ENCODE assay signal across 20 mouse cellular contexts in the genomic region with DNA sequence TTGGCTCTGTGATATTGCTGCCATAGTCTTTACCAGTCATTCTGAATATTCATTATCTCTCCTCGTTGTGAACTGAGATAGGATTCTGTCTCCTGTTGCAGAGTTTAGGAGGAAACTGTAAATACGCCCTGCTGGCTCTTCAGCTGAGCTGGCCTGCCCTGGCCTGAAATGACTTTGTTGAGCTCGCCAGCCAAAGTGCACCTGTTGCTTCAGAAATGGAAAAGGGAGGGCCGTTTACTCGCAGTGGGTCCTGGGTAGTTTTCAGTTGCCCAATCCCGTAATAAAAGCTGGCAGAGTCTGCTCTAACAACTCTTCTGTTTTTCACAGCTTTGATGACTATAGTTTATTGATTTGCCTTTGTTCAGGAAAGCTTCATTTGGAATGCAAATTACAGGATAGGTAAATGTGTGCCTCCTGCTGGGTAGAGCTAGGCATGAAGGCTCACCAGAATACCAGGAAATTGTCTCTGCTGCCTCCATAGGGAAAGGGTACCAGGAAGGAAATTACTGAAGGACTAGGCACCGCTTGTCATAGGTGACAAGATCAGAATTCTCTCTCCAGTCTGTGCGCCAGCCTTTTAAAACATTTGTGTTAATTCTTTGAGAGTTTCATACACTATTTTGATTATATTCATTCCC. TPM values are rescaled to one million over a fixed set of nuclear protein-coding genes. Genes with fewer than 3 reads are reported as not detected.
DNase-seq lines count a peak whose midpoint lies in the region; ATAC-seq and TF ChIP-seq lines count a peak whose summit lies in the region.
"Had no signal": no experiment of that assay in that cellular context is flagged by ENCODE, and none has a peak within 500 bp of the region (broad histone marks: within the 10 kb centered on the region; RNA-seq: fewer than 3 reads in every experiment).

No protein-coding gene starts in this region.

- 0 out of 2 replicates have a peak overlapping the region, but pooled peaks have one; percentile 11 for H3K27ac ChIP-seq in forebrain, embryonic 13.5 days
- no peak overlapping the region for H3K27ac ChIP-seq in forebrain, embryonic 16.5 days (ENCODE audit: low read length)
- H3K27ac ChIP-seq in kidney, adult 2 months (ENCODE audit: insufficient read depth, low read depth, low read length) = no peak overlapping the region
- H3K27ac ChIP-seq: hindbrain, embryonic 15.5 days; left cerebral cortex, adult 2 months; limb, embryonic 12.5 days had no signal

- ATAC-seq in forebrain, embryonic 13.5 days = no peak
- ATAC-seq in forebrain, embryonic 16.5 days = no peak

- H3K4me3 ChIP-seq in forebrain, embryonic 13.5 days = no peak overlapping the region
- H3K4me3 ChIP-seq in forebrain, embryonic 16.5 days (replicated peaks; ENCODE audit: low read length) = no peak overlapping the region
- no peak overlapping the region for H3K4me3 ChIP-seq in kidney, adult 2 months (ENCODE audit: insufficient read depth, low read depth, low read length)
- H3K4me3 ChIP-seq: hindbrain, embryonic 15.5 days; left cerebral cortex, adult 2 months; limb, embryonic 12.5 days had no signal

- no peaks in the 10 kb centered on the region for H3K27me3 ChIP-seq in forebrain, embryonic 13.5 days
- H3K27me3 ChIP-seq in forebrain, embryonic 16.5 days (replicated peaks; ENCODE audit: control insufficient read depth, insufficient read depth, low read length) = no peaks in the 10 kb centered on the region
- no peaks in the 10 kb centered on the region for H3K27me3 ChIP-seq in kidney, adult 2 months (replicated peaks; ENCODE audit: control insufficient read depth, insufficient read depth, low read length)
- H3K27me3 ChIP-seq: hindbrain, embryonic 15.5 days; limb, embryonic 12.5 days had no signal

- TF ChIP-seq CTCF in kidney, adult 2 months (conservative IDR thresholded peaks at IDR 0.05; ENCODE audit: insufficient read depth, insufficient read length, low read depth, low read length) = no peak

- H3K4me1 ChIP-seq in forebrain, embryonic 13.5 days = 0 out of 2 replicates have a peak, but pooled peaks cover 8% of the 10 kb centered on the region
- peaks cover 4% of the 10 kb centered on the region for H3K4me1 ChIP-seq in forebrain, embryonic 16.5 days (replicated peaks; ENCODE audit: control insufficient read depth, insufficient read depth, low read length)
- H3K4me1 ChIP-seq in kidney, adult 2 months (ENCODE audit: control insufficient read depth, insufficient read depth, low read length) = no peaks in the 10 kb centered on the region; the same call in 1 of the 2 replicates

- H3K36me3 ChIP-seq in forebrain, embryonic 13.5 days (ENCODE audit: poor library complexity, severe bottlenecking) = peaks cover 32% of the 10 kb centered on the region
- no peaks in the 10 kb centered on the region for H3K36me3 ChIP-seq in forebrain, embryonic 16.5 days (ENCODE audit: control insufficient read depth, insufficient read depth)
- H3K36me3 ChIP-seq in kidney, adult 2 months (ENCODE audit: control insufficient read depth, insufficient read depth, low read length) = no peaks in the 10 kb centered on the region

- 66% methylated on average over 8 of the region's 8 CpGs for WGBS in forebrain, embryonic 13.5 days
- WGBS in forebrain, embryonic 16.5 days = 64% methylated on average over 8 of the region's 8 CpGs
- 52% methylated on average over 8 of the region's 8 CpGs for WGBS in kidney, adult 2 months

- no peak overlapping the region for H3K4me2 ChIP-seq in forebrain, embryonic 13.5 days
- H3K4me2 ChIP-seq in forebrain, embryonic 16.5 days (ENCODE audit: low read length) = no peak overlapping the region
- H3K4me2 ChIP-seq: hindbrain, embryonic 15.5 days; limb, embryonic 12.5 days; lung, embryonic 14.5 days; midbrain, embryonic 11.5 days had no signal

- H3K9ac ChIP-seq in forebrain, embryonic 13.5 days = no peak overlapping the region
- H3K9ac ChIP-seq in forebrain, embryonic 16.5 days (replicated peaks; ENCODE audit: low read depth, low read length) = no peak overlapping the region
- H3K9ac ChIP-seq: hindbrain, embryonic 15.5 days; limb, embryonic 12.5 days; lung, embryonic 14.5 days had no signal

- no peaks in the 10 kb centered on the region for H3K9me3 ChIP-seq in forebrain, embryonic 13.5 days (replicated peaks)
- H3K9me3 ChIP-seq in forebrain, embryonic 16.5 days (ENCODE audit: control insufficient read depth, low read length) = no peaks in the 10 kb centered on the region
- H3K9me3 ChIP-seq: hindbrain, embryonic 15.5 days; limb, embryonic 12.5 days had no signal

- DNase-seq in lung, adult 18-20 months = peak; percentile 43 to 67
- no peak for DNase-seq in lung, postnatal 14 days
- DNase-seq in lung, postnatal 10 days = peak; percentile 37
- DNase-seq in left cerebral cortex, adult 8-10 months (ENCODE audit: low spot score in 2 of 2) = no peak
- DNase-seq in kidney, adult 2 months = no peak
- no peak for DNase-seq in Muller cell, postnatal 12 days (ENCODE audit: inconsistent ontology term)
- DNase-seq: B cell, adult 2 months; cerebellum, postnatal 10 days; heart, postnatal 10 days; kidney, adult 9 months; lung, embryonic 14.5 days; retina, postnatal 1 day had no signal

- TF ChIP-seq POLR2A in kidney, adult 2 months (IDR thresholded peaks at IDR 0.05; ENCODE audit: low read depth, low read length) = no peak

RNA-seq across cellular contexts. Expression of a gene that starts 30.3 kb away (rescaled TPM):
- 13.5 and 13.9 TPM in 2 replicates for polyA plus RNA-seq in forebrain, embryonic 13.5 days (2015; fragmentation: Nextera tagmentation; extraction: Ambion mirVana)
- polyA plus RNA-seq in forebrain, embryonic 16.5 days (2015; fragmentation: Nextera tagmentation; extraction: Ambion mirVana) = 19.5 and 22.6 TPM in 2 replicates
- 100 to 1,000 TPM; 273 to 299 (median 284) TPM for total RNA-seq in left cerebral cortex, adult 8-10 months (2022)
- polyA plus RNA-seq in kidney, adult 2 months (2012; rRNA removed) = 30.2 and 34.2 TPM in 2 replicates

RNA-seq across cellular contexts. Expression of a gene that starts 50.6 kb away (rescaled TPM):
- not detected in 2 replicates for polyA plus RNA-seq in forebrain, embryonic 13.5 days (2015; fragmentation: Nextera tagmentation; extraction: Ambion mirVana)
- 0.16 TPM in 1 of 2 replicates, not detected in the other for polyA plus RNA-seq in forebrain, embryonic 16.5 days (2015; fragmentation: Nextera tagmentation; extraction: Ambion mirVana)
- total RNA-seq in left cerebral cortex, adult 8-10 months (2022) = not detected
- polyA plus RNA-seq in kidney, adult 2 months (2012; rRNA removed) = 0.06 TPM in 1 of 2 replicates, not detected in the other
- total RNA-seq: adrenal gland, postnatal 36 days; neutrophil, adult 5-6 weeks had no signal
- polyA plus RNA-seq: limb, embryonic 12.5 days; midbrain, embryonic 11.5 days had no signal

RNA-seq across cellular contexts. Expression of a gene that starts 57.4 kb away (rescaled TPM):
- polyA plus RNA-seq in forebrain, embryonic 13.5 days (2015; fragmentation: Nextera tagmentation; extraction: Ambion mirVana) = 298 and 305 TPM in 2 replicates
- 265 and 266 TPM in 2 replicates for polyA plus RNA-seq in forebrain, embryonic 16.5 days (2015; fragmentation: Nextera tagmentation; extraction: Ambion mirVana)
- 10 to 100 TPM; 73.0 to 80.5 (median 79.0) TPM for total RNA-seq in left cerebral cortex, adult 8-10 months (2022)
- 43.2 and 55.0 TPM in 2 replicates for polyA plus RNA-seq in kidney, adult 2 months (2012; rRNA removed)

Comparison
In these comparisons a context has a peak if more than half of its experiments do, and no peak if none do; other contexts are left out.
1. DNase-seq: peak in lung, adult 18-20 months (2 of 2) and lung, postnatal 10 days (single experiment); none in lung, postnatal 14 days (single experiment), left cerebral cortex, adult 8-10 months (0 of 2), kidney, adult 2 months (single experiment) and Muller cell, postnatal 12 days (single experiment).